Mouse (Mus musculus): ENCODE measurements at regions not wholly inside any gene's neighbourhood (a gene's known extent, or its start where the extent isn't known, plus 50 kb on each side); places are given as distances from the start of the nearest gene placed in this dataset.

DNA sequence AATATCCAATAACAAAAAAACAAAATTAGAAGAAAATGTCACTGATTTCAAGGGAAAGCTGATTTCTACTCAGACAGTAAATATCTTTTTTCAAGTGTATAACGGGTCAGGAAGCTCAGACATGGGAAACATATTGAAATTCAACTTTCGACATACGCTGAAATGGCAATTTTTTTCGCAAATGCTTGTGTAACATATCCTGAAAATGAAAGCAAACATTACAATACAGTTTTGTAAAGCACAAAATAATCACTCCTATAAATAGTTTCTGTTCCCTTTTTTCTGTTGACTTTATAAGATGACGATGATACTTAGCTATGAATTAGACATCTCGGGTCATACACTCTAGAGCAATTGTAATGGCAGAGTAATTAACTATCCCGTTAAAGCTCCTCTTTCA lies 265.6 kb downstream of the Prr30 start:
- Histone ChIP-seq H3K4me1 (ENCODE audit: control insufficient read depth in 1 of 2, insufficient read depth in 2 of 2) (peaks cover 0 to 18% of the 10 kb centered on the region in 2 experiments; a peak in 2 of 4 replicates), H3K9me3 (replicated peaks; ENCODE audit: low read length) (no peaks in the 10 kb centered on the region), H3K27me3 (replicated peaks) (no peaks in the 10 kb centered on the region), H3K79me2 (replicated peaks; ENCODE audit: control insufficient read depth, extremely low read depth, insufficient read depth, poor library complexity, severe bottlenecking) (no peaks in the 10 kb centered on the region), H3K4me3 (replicated peaks in 1 of 3; ENCODE audit: low read depth in 2 of 3, low read length in 2 of 3, poor library complexity in 1 of 3) (no peak overlapping the region), H3K9ac (ENCODE audit: insufficient read depth, low read depth) (no peak overlapping the region), H3K27ac (ENCODE audit: insufficient read depth, low read depth) (no peak overlapping the region), H3K4me2 (ENCODE audit: insufficient read depth, low read depth, poor library complexity, severe bottlenecking) (no peak overlapping the region), H3K36me3 (replicated peaks in 1 of 2; ENCODE audit: control insufficient read depth in 1 of 2, insufficient read depth in 1 of 2, low read length in 1 of 2) (no peaks in the 10 kb centered on the region)
- in situ Hi-C loops (cut with MboI; ENCODE audit: low pct_ligation_motif_present, low pct_unique_long_range_greater_than_20kb, low sequenced_read_pairs) = no loop called here
- dilution Hi-C loops (cut with MboI; ENCODE audit: extremely low pct_ligation_motif_present, extremely low pct_unique_long_range_greater_than_20kb, low sequenced_read_pairs) = no loop called here
- no peak for DNase-seq (ENCODE audit: extremely low read depth)
- TF ChIP-seq ETS1 (conservative IDR thresholded peaks at IDR 0.05; ENCODE audit: low read depth, low read length) (no peak), ZMIZ1 (IDR thresholded peaks at IDR 0.05; ENCODE audit: low read depth, low read length) (no peak), ZKSCAN1 (IDR thresholded peaks at IDR 0.05; ENCODE audit: borderline replicate concordance, low read depth, low read length) (no peak), POLR2A (IDR thresholded peaks at IDR 0.05; ENCODE audit: low read depth, low read length) (no peak), RCOR1 (conservative IDR thresholded peaks at IDR 0.05; ENCODE audit: low read depth, low read length) (no peak), MAFK (IDR thresholded peaks at IDR 0.05; ENCODE audit: insufficient replicate concordance, low read length) (no peak), BHLHE40 (IDR thresholded peaks at IDR 0.05; ENCODE audit: low read depth, low read length) (no peak), ZC3H11A (IDR thresholded peaks at IDR 0.05; ENCODE audit: low read depth, low read length) (no peak), POLR2AphosphoS2 (IDR thresholded peaks at IDR 0.05; ENCODE audit: low read depth, low read length) (no peak), CTCF (conservative IDR thresholded peaks at IDR 0.05 in 1 of 2, IDR thresholded peaks at IDR 0.05 in 1 of 2; ENCODE audit: low read depth in 2 of 2, low read length in 2 of 2) (no peak), EP300 (IDR thresholded peaks at IDR 0.05; ENCODE audit: low read length) (no peak), MEF2A (IDR thresholded peaks at IDR 0.05; ENCODE audit: borderline replicate concordance, low read depth, low read length) (no peak), JUN (IDR thresholded peaks at IDR 0.05; ENCODE audit: insufficient read depth, low read depth, low read length) (no peak), NELFE (IDR thresholded peaks at IDR 0.05; ENCODE audit: low read depth, low read length) (no peak), CHD1 (IDR thresholded peaks at IDR 0.05; ENCODE audit: low read depth, low read length) (no peak), USF1 (IDR thresholded peaks at IDR 0.05; ENCODE audit: low read depth, low read length) (no peak), CHD2 (IDR thresholded peaks at IDR 0.05; ENCODE audit: low read length) (no peak), KAT2A (IDR thresholded peaks at IDR 0.05; ENCODE audit: insufficient replicate concordance, low read length) (no peak), TBP (conservative IDR thresholded peaks at IDR 0.05; ENCODE audit: low read depth, low read length) (no peak), JUND (conservative IDR thresholded peaks at IDR 0.05; ENCODE audit: low read depth, low read length) (no peak)

DNA sequence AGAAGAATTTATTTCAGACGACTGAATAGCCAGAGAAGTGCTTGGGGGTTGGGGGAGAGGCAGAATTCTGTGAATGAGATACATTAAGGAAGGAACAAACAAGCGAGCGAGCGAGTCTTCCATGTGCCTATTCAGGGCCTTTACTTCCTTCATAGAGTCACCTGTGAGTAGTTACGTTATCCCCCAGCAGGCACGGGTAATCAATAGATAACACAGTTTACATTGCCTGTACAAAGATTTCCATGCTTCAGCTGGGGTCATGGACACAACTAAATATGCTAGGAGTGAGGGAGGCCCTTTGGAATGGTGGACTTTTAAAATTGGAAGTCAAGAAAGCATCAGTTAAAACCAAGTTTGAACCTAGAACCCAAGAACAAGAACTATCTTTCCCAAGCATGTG lies 275.2 kb downstream of the Prr30 start:
- no peaks in the 10 kb centered on the region for H3K79me2 ChIP-seq (replicated peaks; ENCODE audit: control insufficient read depth, extremely low read depth, insufficient read depth, poor library complexity, severe bottlenecking)
- H3K9ac ChIP-seq (ENCODE audit: insufficient read depth, low read depth) = no peak overlapping the region
- dilution Hi-C loops (cut with MboI; ENCODE audit: extremely low pct_ligation_motif_present, extremely low pct_unique_long_range_greater_than_20kb, low sequenced_read_pairs) = no loop called here
- in situ Hi-C loops (cut with MboI; ENCODE audit: low pct_ligation_motif_present, low pct_unique_long_range_greater_than_20kb, low sequenced_read_pairs) = no loop called here
- no peak overlapping the region for H3K27ac ChIP-seq (ENCODE audit: insufficient read depth, low read depth)
- no peak overlapping the region for H3K4me2 ChIP-seq (ENCODE audit: insufficient read depth, low read depth, poor library complexity, severe bottlenecking)
- TF ChIP-seq ETS1 (conservative IDR thresholded peaks at IDR 0.05; ENCODE audit: low read depth, low read length) = no peak
- no peak for TF ChIP-seq POLR2A (IDR thresholded peaks at IDR 0.05; ENCODE audit: low read depth, low read length)
- TF ChIP-seq NELFE (IDR thresholded peaks at IDR 0.05; ENCODE audit: low read depth, low read length) = no peak
- TF ChIP-seq POLR2AphosphoS2 (IDR thresholded peaks at IDR 0.05; ENCODE audit: low read depth, low read length) = no peak
- no peak for TF ChIP-seq UBTF (IDR thresholded peaks at IDR 0.05; ENCODE audit: low read depth, low read length)
- no peak for TF ChIP-seq MAFK (IDR thresholded peaks at IDR 0.05; ENCODE audit: insufficient replicate concordance, low read length)
- no peak for TF ChIP-seq MAZ (IDR thresholded peaks at IDR 0.05; ENCODE audit: low read depth, low read length)
- TF ChIP-seq USF1 (IDR thresholded peaks at IDR 0.05; ENCODE audit: low read depth, low read length) = no peak
- no peak for TF ChIP-seq TCF12 (IDR thresholded peaks at IDR 0.05; ENCODE audit: low read depth, low read length)
- no peaks in the 10 kb centered on the region for H3K9me3 ChIP-seq (replicated peaks; ENCODE audit: low read length)
- H3K27me3 ChIP-seq (replicated peaks) = no peaks in the 10 kb centered on the region
- DNase-seq (ENCODE audit: extremely low read depth) = no peak
- no peaks in the 10 kb centered on the region for H3K36me3 ChIP-seq (replicated peaks in 1 of 2; ENCODE audit: control insufficient read depth in 1 of 2, insufficient read depth in 1 of 2, low read length in 1 of 2)
- H3K4me1 ChIP-seq (ENCODE audit: control insufficient read depth in 1 of 2, insufficient read depth in 2 of 2) = no peaks in the 10 kb centered on the region
- H3K4me3 ChIP-seq (replicated peaks in 1 of 3; ENCODE audit: low read depth in 2 of 3, low read length in 2 of 3, poor library complexity in 1 of 3) = no peak overlapping the region
